Mouse (Mus musculus) 3134 (cell line): ENCODE measurements around the gene Sash1.
A peak's percentile ranks its signal among the peaks of the same experiment; 100 is the strongest.

Experiments
- DNase-seq: peaks from one replicate; pipeline ENCODE4 v3.0.0-alpha.2; 2011; ENCODE audit warnings: low spot score; ENCODE audit not compliant: insufficient read length; ENCODE audit errors: extremely low read depth

Gene Sash1

GRCm38 (mm10) chr10:8693996-8694500, 191.8 kb downstream of the Sash1 start:
- DNase-seq: no peak

GRCm38 (mm10) chr10:8693561-8693960, 192.3 kb downstream of the Sash1 start:
- no peak for DNase-seq

GRCm38 (mm10) chr10:8692531-8692930, 193.3 kb downstream of the Sash1 start:
- DNase-seq: no peak

GRCm38 (mm10) chr10:8686219-8686618, 199.7 kb downstream of the Sash1 start:
- DNase-seq: no peak

- no peak for DNase-seq
Observed at GRCm38 (mm10) chr10:8685269-8685668, 200.6 kb downstream of the Sash1 start.

- no peak for DNase-seq
Observed at GRCm38 (mm10) chr10:8682900-8683299, 203.0 kb downstream of the Sash1 start.

- DNase-seq: no peak
Observed at GRCm38 (mm10) chr10:8682341-8682740, 203.5 kb downstream of the Sash1 start.

GRCm38 (mm10) chr10:8676722-8677121, 209.1 kb downstream of the Sash1 start:
- DNase-seq: peak; percentile 12
